Mouse (Mus musculus) brain, embryonic 14.5 days (tissue): Measurements from ENCODE around the gene Galnt2. TPM values are rescaled to one million over a fixed set of nuclear protein-coding genes. Genes with fewer than 3 reads are reported as not detected.
A peak's percentile ranks its signal among the peaks of the same experiment; 100 is the strongest.

ENCODE experiments used
- DNase-seq: peaks from one replicate; pipeline ENCODE4 v3.0.0-alpha.2; 2011; ENCODE audit warnings: low read depth
- CTCF ChIP-seq: fragments of 200-500 bp; IDR thresholded peaks from 2 replicates; pipeline ENCODE4 v1.5.1; 2012; ENCODE audit warnings: inconsistent platforms, mild to moderate bottlenecking, moderate library complexity, borderline replicate concordance; ENCODE audit not compliant: insufficient read depth, insufficient read length; ENCODE audit errors: extremely low read depth
- POLR2A ChIP-seq: fragments of 200-500 bp; IDR thresholded peaks from 2 replicates; pipeline ENCODE4 v1.6.1; 2012; ENCODE audit warnings: mild to moderate bottlenecking, inconsistent platforms, borderline replicate concordance; ENCODE audit not compliant: poor library complexity, insufficient read depth, insufficient read length, severe bottlenecking; ENCODE audit errors: extremely low read depth
- polyA plus RNA-seq: library from polyadenylated mRNA; depleted of rRNA; stranded (reverse); fragments of >200 nt; gene quantifications from 2 replicates; pipeline ENCODE4 v1.2.3, GENCODE M21; 2012

Gene Galnt2
- polyA plus RNA-seq, 1 experiment, result 50.3 TPM

- no peak for TF ChIP-seq CTCF
- TF ChIP-seq POLR2A, result no peak
- no peak for DNase-seq
These were observed 130.7 kb downstream of the Galnt2 start for GRCm38 (mm10) chr8:124361773-124362427.

- no peak for TF ChIP-seq POLR2A
- TF ChIP-seq CTCF, result no peak
These were observed 131.4 kb downstream of the Galnt2 start for GRCm38 (mm10) chr8:124362589-124362988.

GRCm38 (mm10) chr8:124363337-124363736 is 132.1 kb downstream of the Galnt2 start:
- DNase-seq, result no peak
- TF ChIP-seq POLR2A, result no peak

More at GRCm38 (mm10) chr8:124362589-124362988, 131.4 kb downstream of the Galnt2 start:
- no peak for DNase-seq

- DNase-seq, result peak; percentile 79
- TF ChIP-seq POLR2A (no peak), CTCF (peak; percentile 94)
These were observed 137.0 kb downstream of the Galnt2 start for GRCm38 (mm10) chr8:124368213-124368612.

- no peak for DNase-seq
- TF ChIP-seq CTCF (no peak), POLR2A (no peak)
These were observed 139.4 kb downstream of the Galnt2 start for GRCm38 (mm10) chr8:124370422-124371183.

GRCm38 (mm10) chr8:124371410-124372123 is 140.4 kb downstream of the Galnt2 start:
- no peak for DNase-seq
- TF ChIP-seq POLR2A (no peak), CTCF (no peak)

GRCm38 (mm10) chr8:124373753-124374152 is 142.6 kb downstream of the Galnt2 start:
- TF ChIP-seq CTCF, result no peak
- no peak for TF ChIP-seq POLR2A

GRCm38 (mm10) chr8:124375168-124375567 is 144.0 kb downstream of the Galnt2 start:
- no peak for DNase-seq
- TF ChIP-seq POLR2A (no peak), CTCF (no peak)

More at GRCm38 (mm10) chr8:124373753-124374152, 142.6 kb downstream of the Galnt2 start:
- no peak for DNase-seq

GRCm38 (mm10) chr8:124375727-124376126 is 144.5 kb downstream of the Galnt2 start:
- TF ChIP-seq POLR2A, result no peak
- no peak for DNase-seq

- DNase-seq, result no peak
- TF ChIP-seq POLR2A, result no peak
- no peak for TF ChIP-seq CTCF
These were observed 145.2 kb downstream of the Galnt2 start for GRCm38 (mm10) chr8:124376406-124376805.

- TF ChIP-seq POLR2A (no peak), CTCF (peak; percentile 13; the same call in 1 of the 2 replicates)
These were observed 148.1 kb downstream of the Galnt2 start for GRCm38 (mm10) chr8:124379289-124379688.

More at GRCm38 (mm10) chr8:124379289-124379688, 148.1 kb downstream of the Galnt2 start:
- no peak for DNase-seq
